Mouse (Mus musculus): ENCODE measurements around the gene Hpgds. TPM values are rescaled to one million over a fixed set of nuclear protein-coding genes. Genes with fewer than 3 reads are reported as not detected.

Gene Hpgds
- 3.0 and 5.3 TPM in 2 replicates for polyA plus RNA-seq (2014; fragmentation: Nextera tagmentation; extraction: Ambion mirVana)

- no peak within 1 kb of the TSS for H3K27ac ChIP-seq (ENCODE audit: low read depth, low read length)
- ATAC-seq (replicated peaks; ENCODE audit: low FRiP score) = 0 out of 2 replicates have a peak, but pooled peaks have one; percentile 15
- no peaks in the 10 kb centered on the region for H3K36me3 ChIP-seq (ENCODE audit: control insufficient read depth, insufficient read depth, low read length)
- no peak for DNase-seq (ENCODE audit: low spot score)
- H3K4me3 ChIP-seq (ENCODE audit: low read depth, low read length) = no peak within 1 kb of the TSS
- no peaks in the 10 kb centered on the region for H3K9me3 ChIP-seq (ENCODE audit: control insufficient read depth, low read length)
- no peak within 1 kb of the TSS for H3K4me2 ChIP-seq
- 46% methylated on average over 16 of the region's 16 CpGs for WGBS
- H3K4me1 ChIP-seq (replicated peaks; ENCODE audit: control insufficient read depth, insufficient read depth, low read length) = no peaks in the 10 kb centered on the region
- H3K9ac ChIP-seq (ENCODE audit: low read depth, low read length) = no peak within 1 kb of the TSS
- no peaks in the 10 kb centered on the region for H3K27me3 ChIP-seq (replicated peaks; ENCODE audit: control insufficient read depth, insufficient read depth, low read length)
Observed at GRCm38 (mm10) chr6:65144621-65145205, at the start of gene Hpgds. TSS of gene Hpgds (minus strand) at chr6:65144908.

DNA sequence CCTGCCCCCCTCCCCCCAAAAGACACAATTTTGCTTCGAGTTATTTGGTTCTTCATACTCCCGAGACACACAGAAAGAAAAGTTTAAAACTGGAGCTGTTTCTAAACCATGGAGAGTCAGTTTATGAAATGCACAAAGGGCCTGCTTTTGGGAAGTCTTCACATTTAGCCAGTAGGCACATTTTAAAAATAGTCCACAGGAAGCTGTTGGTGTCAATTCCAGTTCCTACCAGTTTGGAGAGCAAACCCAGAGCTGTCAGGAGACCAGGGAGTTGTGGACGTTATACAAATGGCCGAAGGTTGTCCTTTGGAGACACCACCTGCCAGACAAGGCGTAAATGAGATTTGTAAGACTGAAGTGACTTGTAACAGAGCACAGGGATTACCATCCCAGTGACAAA, 20.3 kb upstream of the Hpgds start:
- Histone ChIP-seq H3K4me2 (no peak overlapping the region), H3K9me3 (ENCODE audit: control insufficient read depth, low read length) (no peaks in the 10 kb centered on the region), H3K9ac (ENCODE audit: low read depth, low read length) (no peak overlapping the region), H3K4me1 (replicated peaks; ENCODE audit: control insufficient read depth, insufficient read depth, low read length) (no peaks in the 10 kb centered on the region), H3K4me3 (ENCODE audit: low read depth, low read length) (no peak overlapping the region), H3K27me3 (replicated peaks; ENCODE audit: control insufficient read depth, insufficient read depth, low read length) (no peaks in the 10 kb centered on the region), H3K36me3 (ENCODE audit: control insufficient read depth, insufficient read depth, low read length) (no peaks in the 10 kb centered on the region), H3K27ac (ENCODE audit: low read depth, low read length) (no peak overlapping the region)
- DNase-seq (ENCODE audit: low spot score) = no peak
- 43% methylated on average over 5 of the region's 5 CpGs for WGBS
- no peak for ATAC-seq (replicated peaks; ENCODE audit: low FRiP score)

- H3K4me2 ChIP-seq = no peak overlapping the region
- H3K27ac ChIP-seq (ENCODE audit: low read depth, low read length) = no peak overlapping the region
- no peaks in the 10 kb centered on the region for H3K27me3 ChIP-seq (replicated peaks; ENCODE audit: control insufficient read depth, insufficient read depth, low read length)
- no peaks in the 10 kb centered on the region for H3K36me3 ChIP-seq (ENCODE audit: control insufficient read depth, insufficient read depth, low read length)
- WGBS = 50% methylated on average over 6 of the region's 6 CpGs
- H3K4me1 ChIP-seq (replicated peaks; ENCODE audit: control insufficient read depth, insufficient read depth, low read length) = no peaks in the 10 kb centered on the region
- no peak overlapping the region for H3K9ac ChIP-seq (ENCODE audit: low read depth, low read length)
- H3K4me3 ChIP-seq (ENCODE audit: low read depth, low read length) = no peak overlapping the region
- no peaks in the 10 kb centered on the region for H3K9me3 ChIP-seq (ENCODE audit: control insufficient read depth, low read length)
- no peak for DNase-seq (ENCODE audit: low spot score)
- ATAC-seq (replicated peaks; ENCODE audit: low FRiP score) = no peak
Observed at GRCm38 (mm10) chr6:65164137-65164536, 19.4 kb upstream of the Hpgds start.

GRCm38 (mm10) chr6:65159381-65159942, 14.8 kb upstream of the Hpgds start:
- Histone ChIP-seq H3K27ac (ENCODE audit: low read depth, low read length) (no peak overlapping the region), H3K9ac (ENCODE audit: low read depth, low read length) (no peak overlapping the region), H3K36me3 (ENCODE audit: control insufficient read depth, insufficient read depth, low read length) (no peaks in the 10 kb centered on the region), H3K27me3 (replicated peaks; ENCODE audit: control insufficient read depth, insufficient read depth, low read length) (no peaks in the 10 kb centered on the region), H3K4me1 (replicated peaks; ENCODE audit: control insufficient read depth, insufficient read depth, low read length) (no peaks in the 10 kb centered on the region), H3K4me2 (no peak overlapping the region), H3K9me3 (ENCODE audit: control insufficient read depth, low read length) (no peaks in the 10 kb centered on the region), H3K4me3 (ENCODE audit: low read depth, low read length) (no peak overlapping the region)
- WGBS = 86% methylated on average over 4 of the region's 4 CpGs
- no peak for ATAC-seq (replicated peaks; ENCODE audit: low FRiP score)
- DNase-seq (ENCODE audit: low spot score) = no peak

DNA sequence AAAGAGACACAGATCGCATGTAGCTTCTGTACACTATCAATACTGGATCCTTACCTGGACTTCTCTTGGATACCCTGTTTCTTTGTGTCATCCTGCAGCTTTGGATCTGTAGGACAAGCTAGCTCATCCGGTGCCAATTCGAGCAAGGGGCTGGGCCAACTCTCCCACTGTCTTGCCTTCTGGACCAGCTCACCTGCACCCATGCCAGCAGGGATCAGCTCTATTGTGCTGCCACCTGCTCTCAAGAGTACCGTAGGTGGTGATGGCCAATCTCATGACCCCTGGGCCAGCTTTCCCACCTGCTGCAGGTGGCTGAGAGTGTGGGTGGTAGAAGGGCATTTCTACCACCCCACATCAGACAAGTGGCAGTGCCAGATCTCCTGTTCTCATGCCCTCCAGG, 12.3 kb upstream of the Hpgds start:
- DNase-seq (ENCODE audit: low spot score) (no peak), ATAC-seq (replicated peaks; ENCODE audit: low FRiP score) (no peak)
- no peaks in the 10 kb centered on the region for H3K4me1 ChIP-seq (replicated peaks; ENCODE audit: control insufficient read depth, insufficient read depth, low read length)
- no peaks in the 10 kb centered on the region for H3K36me3 ChIP-seq (ENCODE audit: control insufficient read depth, insufficient read depth, low read length)
- H3K4me2 ChIP-seq = no peak overlapping the region
- H3K4me3 ChIP-seq (ENCODE audit: low read depth, low read length) = no peak overlapping the region
- no peak overlapping the region for H3K9ac ChIP-seq (ENCODE audit: low read depth, low read length)
- H3K9me3 ChIP-seq (ENCODE audit: control insufficient read depth, low read length) = no peaks in the 10 kb centered on the region
- H3K27ac ChIP-seq (ENCODE audit: low read depth, low read length) = no peak overlapping the region
- 94% methylated on average over 4 of the region's 4 CpGs for WGBS
- H3K27me3 ChIP-seq (replicated peaks; ENCODE audit: control insufficient read depth, insufficient read depth, low read length) = no peaks in the 10 kb centered on the region

DNA sequence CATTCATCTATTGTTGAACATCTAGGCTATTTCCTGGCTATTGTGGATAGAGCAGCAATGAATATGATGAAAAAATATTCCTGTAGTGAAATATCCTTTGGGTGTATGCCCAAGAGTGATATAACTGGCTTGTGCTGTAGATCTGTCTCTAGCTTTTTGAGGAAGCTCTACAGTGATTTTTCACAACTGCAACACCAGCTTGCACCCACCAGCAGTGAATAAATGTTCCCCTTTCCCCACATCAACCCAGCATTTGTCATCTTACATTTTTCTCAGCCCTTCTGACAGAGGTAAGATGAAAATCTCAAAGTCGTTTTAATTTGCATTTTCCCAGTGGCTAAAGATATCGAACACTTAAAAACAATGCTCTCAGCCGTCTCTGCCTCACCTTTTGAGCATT, 8.9 kb upstream of the Hpgds start:
- H3K27me3 ChIP-seq (replicated peaks; ENCODE audit: control insufficient read depth, insufficient read depth, low read length) = no peaks in the 10 kb centered on the region
- no peak for ATAC-seq (replicated peaks; ENCODE audit: low FRiP score)
- 68% methylated on average over 3 of the region's 3 CpGs for WGBS

GRCm38 (mm10) chr6:65150703-65151102, 6.0 kb upstream of the Hpgds start:
- H3K36me3 ChIP-seq (ENCODE audit: control insufficient read depth, insufficient read depth, low read length) = no peaks in the 10 kb centered on the region
- H3K4me2 ChIP-seq = peak overlapping the region; percentile 37
- no peaks in the 10 kb centered on the region for H3K4me1 ChIP-seq (replicated peaks; ENCODE audit: control insufficient read depth, insufficient read depth, low read length)
- H3K9ac ChIP-seq (ENCODE audit: low read depth, low read length) = no peak overlapping the region
- H3K27me3 ChIP-seq (replicated peaks; ENCODE audit: control insufficient read depth, insufficient read depth, low read length) = no peaks in the 10 kb centered on the region
- H3K4me3 ChIP-seq (ENCODE audit: low read depth, low read length) = no peak overlapping the region
- no peak for ATAC-seq (replicated peaks; ENCODE audit: low FRiP score)
- DNase-seq (ENCODE audit: low spot score) = no peak
- H3K9me3 ChIP-seq (ENCODE audit: control insufficient read depth, low read length) = no peaks in the 10 kb centered on the region
- 10% methylated on average over 22 of the region's 22 CpGs for WGBS
- no peak overlapping the region for H3K27ac ChIP-seq (ENCODE audit: low read depth, low read length)

More for the DNA sequence above, 8.9 kb upstream of the Hpgds start:
- Histone ChIP-seq H3K27ac (ENCODE audit: low read depth, low read length) (no peak overlapping the region), H3K9me3 (ENCODE audit: control insufficient read depth, low read length) (no peaks in the 10 kb centered on the region), H3K4me2 (no peak overlapping the region), H3K4me3 (ENCODE audit: low read depth, low read length) (no peak overlapping the region), H3K36me3 (ENCODE audit: control insufficient read depth, insufficient read depth, low read length) (no peaks in the 10 kb centered on the region), H3K9ac (ENCODE audit: low read depth, low read length) (no peak overlapping the region), H3K4me1 (replicated peaks; ENCODE audit: control insufficient read depth, insufficient read depth, low read length) (no peaks in the 10 kb centered on the region)
- no peak for DNase-seq (ENCODE audit: low spot score)

GRCm38 (mm10) chr6:65146363-65146762, 1.7 kb upstream of the Hpgds start:
- Histone ChIP-seq H3K27ac (ENCODE audit: low read depth, low read length) (no peak overlapping the region), H3K4me2 (no peak overlapping the region), H3K27me3 (replicated peaks; ENCODE audit: control insufficient read depth, insufficient read depth, low read length) (no peaks in the 10 kb centered on the region), H3K9me3 (ENCODE audit: control insufficient read depth, low read length) (no peaks in the 10 kb centered on the region), H3K36me3 (ENCODE audit: control insufficient read depth, insufficient read depth, low read length) (no peaks in the 10 kb centered on the region), H3K4me1 (replicated peaks; ENCODE audit: control insufficient read depth, insufficient read depth, low read length) (no peaks in the 10 kb centered on the region), H3K9ac (ENCODE audit: low read depth, low read length) (no peak overlapping the region), H3K4me3 (ENCODE audit: low read depth, low read length) (no peak overlapping the region)
- DNase-seq (ENCODE audit: low spot score) (no peak), ATAC-seq (replicated peaks; ENCODE audit: low FRiP score) (no peak)
- 68% methylated on average over 4 of the region's 4 CpGs for WGBS

DNA sequence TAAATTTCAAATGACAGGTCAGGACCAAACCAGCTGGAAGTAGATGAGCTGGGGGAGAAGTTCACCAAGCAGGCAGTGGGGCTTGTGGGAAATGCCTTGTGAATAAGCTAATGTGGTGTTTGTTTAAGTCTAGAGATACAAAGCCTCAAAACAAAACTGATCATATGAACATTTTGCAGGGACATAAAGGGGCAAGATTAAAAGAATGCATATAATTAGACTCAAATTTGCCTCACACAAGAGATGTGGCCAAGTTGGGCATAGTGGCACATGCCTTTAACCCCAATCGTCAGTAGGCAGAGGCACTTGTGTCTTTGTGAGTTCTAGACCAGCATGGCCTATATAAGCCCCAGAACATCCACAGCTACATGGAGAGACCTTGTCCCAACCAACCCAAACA, 2.4 kb downstream of the Hpgds start:
- no peak for DNase-seq (ENCODE audit: low spot score)
- 82% methylated on average over 1 of the region's 1 CpGs for WGBS
- no peak overlapping the region for H3K4me3 ChIP-seq (ENCODE audit: low read depth, low read length)
- H3K27me3 ChIP-seq (replicated peaks; ENCODE audit: control insufficient read depth, insufficient read depth, low read length) = no peaks in the 10 kb centered on the region
- no peaks in the 10 kb centered on the region for H3K36me3 ChIP-seq (ENCODE audit: control insufficient read depth, insufficient read depth, low read length)
- H3K9ac ChIP-seq (ENCODE audit: low read depth, low read length) = no peak overlapping the region
- no peaks in the 10 kb centered on the region for H3K9me3 ChIP-seq (ENCODE audit: control insufficient read depth, low read length)
- H3K27ac ChIP-seq (ENCODE audit: low read depth, low read length) = no peak overlapping the region
- no peaks in the 10 kb centered on the region for H3K4me1 ChIP-seq (replicated peaks; ENCODE audit: control insufficient read depth, insufficient read depth, low read length)
- ATAC-seq (replicated peaks; ENCODE audit: low FRiP score) = no peak
- no peak overlapping the region for H3K4me2 ChIP-seq
